Mouse (Mus musculus) stomach, embryonic 15.5 days (tissue): ENCODE data around the gene D330045A20Rik. TPM values are rescaled to one million over a fixed set of nuclear protein-coding genes. Genes with fewer than 3 reads are reported as not detected.

Experiments
- ATAC-seq: fragments of 200-750 bp; cut with Nextera tagmentation; 2 replicates; pipeline ENCODE4 v1.8.0; 2017; ENCODE audit warnings: low read depth, moderate number of reproducible peaks, moderate TSS enrichment; ENCODE audit not compliant: insufficient read depth, low FRiP score
- H3K27ac ChIP-seq: fragments of 300-500 bp; sonication (generic); 2 replicates; pipeline ENCODE4 v1.5.1; 2015; ENCODE audit warnings: mild to moderate bottlenecking, inconsistent platforms
- H3K27me3 ChIP-seq: fragments of 300-500 bp; sonication (generic); replicated peaks from 2 replicates; pipeline ENCODE4 v1.6.1; 2015; ENCODE audit warnings: inconsistent platforms
- H3K36me3 ChIP-seq: fragments of 300-500 bp; sonication (generic); 2 replicates; pipeline ENCODE4 v1.6.1; 2015; ENCODE audit warnings: inconsistent platforms
- H3K4me1 ChIP-seq: fragments of 300-500 bp; sonication (generic); 2 replicates; pipeline ENCODE4 v1.6.1; 2015; ENCODE audit warnings: inconsistent platforms
- H3K4me2 ChIP-seq: fragments of 300-500 bp; sonication (generic); 2 replicates; pipeline ENCODE4 v1.6.1; 2015; ENCODE audit warnings: mild to moderate bottlenecking, inconsistent platforms
- H3K4me3 ChIP-seq: fragments of 300-500 bp; sonication (generic); replicated peaks from 2 replicates; pipeline ENCODE4 v1.5.1; 2015; ENCODE audit warnings: inconsistent platforms
- H3K9ac ChIP-seq: fragments of 300-500 bp; sonication (generic); 2 replicates; pipeline ENCODE4 v1.6.1; 2015; ENCODE audit warnings: inconsistent platforms
- H3K9me3 ChIP-seq: fragments of 300-500 bp; sonication (generic); 2 replicates; pipeline ENCODE4 v1.6.1; 2016; ENCODE audit warnings: inconsistent platforms
- WGBS: fragments of 180-500 bp; shearing (Covaris S2); methylation state at CpG from one replicate; pipeline ENCODE4 v1.1.7; 2015; 5-methylcytosine and 5-hydroxymethylcytosine counted together
- polyA plus RNA-seq: library from polyadenylated mRNA; unstranded; fragments of >200 nt; fragmentation: Nextera tagmentation; extraction: Ambion mirVana; gene quantifications from 2 replicates; pipeline ENCODE4 v1.2.1, GENCODE M21; 2015

D330045A20Rik gene
- polyA plus RNA-seq, 1 experiment from 2014 or later, result 2.3 TPM

GRCm38 (mm10) chrX:139596404-139596803 lies 116.2 kb downstream of the D330045A20Rik start:
- no peak for ATAC-seq
- Histone ChIP-seq H3K4me3 (no peak overlapping the region), H3K4me1 (no peaks in the 10 kb centered on the region), H3K9me3 (no peaks in the 10 kb centered on the region), H3K27ac (no peak overlapping the region), H3K9ac (no peak overlapping the region), H3K4me2 (no peak overlapping the region), H3K27me3 (no peaks in the 10 kb centered on the region), H3K36me3 (no peaks in the 10 kb centered on the region)
- WGBS, result 78% methylated on average over 6 of the region's 6 CpGs

Other genes starting within 250 kb of the D330045A20Rik start
- gene Trap1a, start 146.7 kb upstream of the D330045A20Rik start, polyA plus RNA-seq, result 0.14 TPM in 1 of 2 replicates, not detected in the other
- 51.2 and 56.7 TPM in 2 replicates for gene Rnf128, start 82.9 kb downstream of the D330045A20Rik start, polyA plus RNA-seq
- 3.4 and 3.9 TPM in 2 replicates for gene Tbc1d8b, start 204.6 kb downstream of the D330045A20Rik start, polyA plus RNA-seq
- gene Gm15013, start 234.1 kb downstream of the D330045A20Rik start, polyA plus RNA-seq, result 0.17 and 0.36 TPM in 2 replicates